Mouse (Mus musculus): ENCODE measurements around the gene Birc6.
"Not testable (repeated sequence)": the region's sequence is repeated elsewhere in the genome, so short reads cannot be mapped to it uniquely, and the experiment has no call there.

The Birc6 gene

DNA sequence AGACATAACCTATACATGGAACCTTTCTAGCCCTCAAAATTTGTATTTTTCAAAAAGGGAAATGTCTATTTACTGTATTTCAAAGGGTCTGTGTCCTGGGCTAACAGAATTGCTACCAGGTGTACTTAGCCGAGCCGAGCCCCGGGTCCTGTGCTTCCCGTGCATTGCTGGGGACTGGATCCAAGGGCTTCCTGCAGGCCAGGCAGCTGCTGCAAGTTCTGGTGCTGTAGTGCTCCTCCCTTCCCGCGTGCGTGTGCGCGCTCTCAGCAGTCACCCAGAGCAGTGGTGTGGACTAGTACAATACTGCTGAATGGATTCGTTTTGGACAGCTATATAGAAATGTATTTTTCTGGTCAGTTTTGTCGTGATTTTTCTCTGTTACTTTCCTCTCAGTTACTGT, 31.8 kb downstream of the Birc6 start:
- no peak for DNase-seq (ENCODE audit: low read depth, low spot score)

DNA sequence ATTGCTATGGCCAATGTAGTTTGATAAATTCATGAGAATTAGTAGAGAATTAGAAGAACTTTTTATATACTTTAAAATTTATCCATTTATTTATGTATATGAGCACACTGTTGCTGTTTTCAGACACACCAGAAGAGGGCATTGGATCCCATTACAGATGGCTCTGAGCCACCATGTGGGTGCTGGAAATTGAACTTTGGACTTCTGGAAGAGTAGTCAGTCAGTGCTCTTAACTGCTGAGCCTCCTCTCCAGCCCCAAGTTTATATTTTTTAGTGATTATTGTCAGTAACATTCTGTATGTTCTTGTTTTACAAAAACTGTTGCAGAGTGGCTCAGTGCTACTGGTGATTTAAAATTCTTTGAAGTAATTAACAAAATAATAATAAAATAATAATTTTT, 36.1 kb downstream of the Birc6 start:
- DNase-seq (ENCODE audit: low read depth, low spot score) = no peak

DNA sequence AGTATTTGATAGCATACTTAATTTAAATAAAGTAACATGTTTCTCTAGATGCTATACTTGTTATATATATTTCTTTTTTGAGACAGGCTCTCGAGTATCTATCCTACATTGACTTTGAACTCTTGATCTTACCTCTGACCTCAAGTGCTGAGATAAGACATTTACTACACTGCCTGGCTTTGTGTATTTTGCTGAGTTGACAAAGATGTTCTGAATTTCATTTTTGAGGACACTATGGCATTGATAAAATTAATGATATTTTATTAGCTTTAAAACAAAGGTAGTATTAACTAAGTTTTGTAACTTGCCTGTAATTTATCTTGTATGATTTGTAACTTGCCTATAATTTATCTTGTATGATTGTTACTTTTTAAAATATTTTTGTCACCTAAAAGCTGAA, 41.1 kb downstream of the Birc6 start:
- DNase-seq (ENCODE audit: low read depth, low spot score) = no peak

DNA sequence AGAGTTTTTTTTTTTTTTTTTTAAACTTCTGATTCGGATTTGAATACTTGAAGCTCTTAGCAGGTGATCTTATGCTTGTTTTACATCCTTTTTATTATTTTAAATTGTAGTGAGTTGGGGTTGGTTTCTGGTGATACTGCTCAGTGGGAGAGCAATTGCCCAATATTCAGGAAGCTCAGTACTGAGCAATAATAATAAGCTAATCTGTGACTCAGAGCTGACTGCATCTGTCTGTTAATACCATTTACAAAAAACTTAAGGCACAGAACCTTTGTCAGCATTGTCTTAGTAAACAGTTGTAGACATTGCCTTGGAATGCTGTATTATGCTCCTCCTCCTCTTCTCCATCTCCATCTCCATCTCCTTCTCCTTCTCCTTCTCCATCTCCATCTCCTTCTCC, 42.5 kb downstream of the Birc6 start:
- DNase-seq (ENCODE audit: low read depth, low spot score) = no peak

DNA sequence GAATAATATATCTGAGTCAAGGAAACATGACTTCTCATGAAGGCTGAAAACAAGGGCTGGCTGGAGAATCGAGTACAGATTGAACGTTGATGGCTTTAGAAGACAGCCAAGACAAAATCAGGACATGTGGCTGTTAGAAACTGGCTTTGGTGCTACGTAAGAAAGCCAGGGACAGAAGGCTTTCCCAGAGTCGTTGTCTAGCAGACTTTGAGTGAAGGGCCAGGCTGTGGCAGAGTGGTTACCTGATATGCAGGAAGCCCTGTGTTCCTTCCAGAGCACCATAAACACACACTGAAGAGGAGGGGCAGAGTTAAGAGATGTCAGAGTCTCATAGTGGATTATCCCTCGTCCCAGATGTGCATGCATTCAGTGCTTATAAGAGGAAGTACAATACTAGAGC, 49.1 kb downstream of the Birc6 start:
- no peak for DNase-seq (ENCODE audit: low read depth, low spot score)

DNA sequence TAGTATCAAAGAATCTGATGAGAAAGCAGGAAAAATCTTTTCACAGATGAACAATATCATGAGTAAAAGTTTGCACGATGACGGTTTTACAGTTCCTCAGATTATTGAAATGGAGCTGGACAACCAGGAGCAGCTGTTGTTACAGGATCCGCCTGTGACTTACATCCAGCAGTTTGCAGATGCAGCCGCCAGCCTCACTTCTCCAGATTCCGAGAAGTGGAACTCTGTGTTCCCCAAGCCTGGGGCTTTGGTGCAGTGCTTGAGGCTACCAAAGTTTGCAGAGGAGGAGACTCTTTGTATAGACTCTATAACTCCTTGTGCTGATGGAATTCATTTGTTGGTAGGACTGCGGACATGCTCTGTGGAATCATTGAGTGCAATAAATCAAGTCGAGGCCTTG, 51.5 kb downstream of the Birc6 start:
- no peak for DNase-seq (ENCODE audit: low read depth, low spot score)

DNA sequence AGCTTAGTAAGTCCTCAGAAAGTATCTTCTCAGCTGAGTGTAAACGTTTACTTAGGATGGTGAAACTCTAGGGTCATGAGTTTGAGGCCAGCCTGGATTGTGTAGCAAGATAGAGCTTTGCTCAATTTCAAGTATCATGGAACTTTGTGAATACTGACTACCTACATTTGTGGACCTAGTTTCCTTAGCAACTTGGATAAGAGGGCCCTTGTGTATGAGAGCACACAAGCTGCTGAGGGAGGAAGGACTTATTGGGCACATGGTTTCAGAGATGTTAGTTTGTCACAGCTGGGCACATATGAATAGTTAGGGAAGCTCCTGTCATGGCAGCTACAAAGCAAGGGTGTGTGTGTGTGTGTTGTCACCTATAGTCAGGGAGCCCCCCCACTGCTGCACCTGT, 52.6 kb downstream of the Birc6 start:
- DNase-seq (ENCODE audit: low read depth, low spot score) = no peak

DNA sequence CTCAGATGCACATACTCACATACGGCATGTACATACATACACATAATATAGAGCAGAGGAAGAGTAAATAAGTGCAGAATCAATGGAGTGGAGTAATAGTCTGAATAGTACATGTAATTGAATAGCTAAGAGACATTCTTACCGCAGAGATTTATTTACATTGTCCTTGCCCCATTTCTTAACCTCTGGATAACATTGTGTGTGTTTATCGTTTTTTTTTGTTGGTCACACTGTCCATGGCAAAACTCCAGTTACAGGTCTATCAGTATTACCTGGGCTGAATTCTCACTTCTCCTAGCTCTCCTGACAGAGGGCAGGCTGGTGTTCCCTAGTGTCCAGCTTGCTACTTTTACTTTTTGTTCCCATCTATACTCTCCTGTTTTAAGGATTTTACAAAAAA, 58.7 kb downstream of the Birc6 start:
- no peak for DNase-seq (ENCODE audit: low read depth, low spot score)

DNA sequence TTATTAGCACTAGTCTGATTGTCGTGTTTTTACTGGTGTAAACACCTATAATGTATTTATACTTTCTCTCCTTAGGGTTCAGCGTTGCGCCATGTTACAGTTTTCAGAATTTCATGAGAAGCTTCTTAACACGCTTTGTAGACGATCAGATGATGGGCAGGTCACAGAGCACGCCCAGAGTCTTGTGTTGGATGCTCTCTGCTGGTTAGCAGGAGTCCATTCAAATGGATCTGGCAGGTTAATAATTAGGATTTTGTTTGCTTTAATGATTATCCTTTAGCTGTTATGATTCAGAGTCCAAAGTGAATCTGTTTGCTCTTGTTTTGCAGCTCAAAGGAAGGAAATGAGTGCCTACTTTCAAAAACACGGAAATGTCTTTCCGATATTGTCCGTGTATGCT, 70.8 kb downstream of the Birc6 start:
- DNase-seq (ENCODE audit: low read depth, low spot score) = no peak

DNA sequence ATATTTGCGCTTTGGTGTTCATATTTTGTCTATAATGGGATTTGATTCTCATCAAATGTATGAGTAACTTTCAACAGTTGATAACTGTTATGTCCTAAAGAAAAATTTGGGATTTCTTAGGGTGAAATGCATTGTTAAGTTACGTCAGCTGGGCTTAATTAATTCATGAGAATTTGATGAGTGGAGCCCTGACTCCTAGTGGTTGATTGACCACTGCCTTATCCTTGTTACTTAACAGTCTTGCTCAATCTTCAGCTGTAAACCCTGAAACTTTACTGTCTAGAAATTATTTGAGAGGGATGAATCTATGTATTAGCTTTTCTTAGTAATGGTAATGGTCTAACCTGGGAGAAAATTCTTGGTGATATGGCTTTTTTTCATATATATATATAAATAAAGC, 71.3 kb downstream of the Birc6 start:
- no peak for DNase-seq (ENCODE audit: low read depth, low spot score)

DNA sequence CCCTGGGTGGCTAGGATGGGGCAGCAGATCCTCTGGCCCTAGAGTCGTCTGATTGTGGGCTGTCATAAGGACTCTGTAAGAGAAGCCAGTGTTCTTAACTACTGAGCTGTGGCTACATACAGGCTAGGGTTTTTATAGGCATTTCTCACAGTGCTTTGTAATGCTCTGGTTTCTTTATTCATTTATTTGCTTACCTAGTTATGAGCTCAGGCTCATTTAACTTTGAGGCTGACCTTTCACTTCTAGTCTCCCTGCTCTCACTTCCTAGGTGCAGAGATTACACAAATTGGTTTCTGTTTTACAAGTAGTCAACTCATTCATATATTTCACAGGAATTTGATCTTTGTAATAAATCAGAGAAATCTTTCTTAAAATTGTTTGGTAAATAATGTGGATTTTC, 73.1 kb downstream of the Birc6 start:
- no peak for DNase-seq (ENCODE audit: low read depth, low spot score)

DNA sequence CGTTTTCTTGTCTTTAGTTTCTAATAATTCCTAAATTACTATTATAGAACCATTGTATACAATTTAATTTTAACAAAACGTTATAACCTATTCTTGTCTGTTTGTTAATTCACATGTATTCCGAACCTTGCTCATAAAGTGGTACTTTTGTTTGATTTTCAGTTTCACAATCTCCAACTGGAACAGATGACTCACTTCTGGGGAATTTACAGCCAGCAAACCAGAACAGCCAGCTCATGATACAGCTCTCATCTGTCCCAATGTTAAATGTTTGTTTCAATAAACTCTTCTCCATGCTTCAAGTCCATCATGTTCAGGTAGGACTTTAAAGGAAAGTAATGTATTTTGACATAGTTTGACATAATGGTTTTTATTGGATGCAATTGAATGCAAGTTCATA, 102.7 kb downstream of the Birc6 start:
- no peak for DNase-seq (ENCODE audit: low read depth, low spot score)

DNA sequence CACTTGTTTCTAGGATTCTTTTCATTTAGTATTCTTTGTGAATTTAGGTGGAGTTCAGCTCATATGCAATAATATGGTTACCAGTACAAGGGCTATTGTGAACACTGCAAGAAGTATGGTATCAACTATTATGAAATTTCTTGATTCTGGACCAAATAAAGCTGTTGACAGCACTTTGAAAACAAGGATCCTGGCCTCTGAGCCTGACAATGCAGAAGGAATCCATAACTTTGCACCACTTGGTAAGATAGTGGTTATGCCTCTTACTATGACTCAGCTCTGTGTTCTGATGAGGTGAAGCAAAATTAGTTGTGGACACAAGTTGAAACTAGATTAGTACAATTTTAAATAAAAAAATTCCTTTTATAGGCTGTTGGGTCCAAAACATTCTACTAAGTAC, 114.3 kb downstream of the Birc6 start:
- no peak for DNase-seq (ENCODE audit: low read depth, low spot score)

DNA sequence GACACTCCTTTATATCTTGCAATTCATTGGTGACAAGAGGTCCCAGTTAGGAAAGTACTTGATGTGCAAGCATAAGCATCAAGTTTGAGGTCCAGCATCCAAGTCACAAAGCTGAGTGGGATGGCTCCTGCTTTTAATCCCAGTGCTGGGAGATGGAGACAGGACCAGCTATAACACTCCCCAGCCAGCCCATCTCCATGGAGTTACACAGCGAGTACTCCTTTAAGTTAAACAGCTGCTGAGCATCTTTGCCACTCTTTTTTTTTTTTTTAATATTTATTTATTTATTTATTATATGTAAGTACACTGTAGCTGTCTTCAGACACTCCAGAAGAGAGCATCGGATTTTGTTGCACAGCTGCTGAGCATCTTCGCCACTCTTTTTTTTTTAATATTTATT, 130.3 kb downstream of the Birc6 start:
- no peak for DNase-seq (ENCODE audit: low read depth, low spot score)

DNA sequence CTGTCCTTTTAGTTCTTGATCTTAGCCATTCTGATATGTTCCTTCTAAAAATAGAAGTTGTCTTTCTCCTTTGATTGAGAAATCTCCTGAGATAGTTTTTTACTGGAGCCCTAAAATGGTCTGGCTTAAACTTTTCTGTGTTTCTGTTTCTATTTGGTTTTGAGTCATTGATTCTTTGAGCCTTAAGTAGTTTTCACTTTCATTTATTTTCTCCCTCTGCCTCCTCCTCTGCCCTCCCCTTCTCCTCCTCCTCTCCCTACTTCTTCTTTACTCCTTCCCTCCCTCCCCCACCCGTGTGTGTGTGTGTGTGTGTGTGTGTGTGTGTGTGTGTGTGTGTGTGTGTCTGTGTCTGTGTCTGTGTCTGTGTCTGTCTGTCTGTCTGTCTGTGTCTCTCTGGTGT, 139.9 kb downstream of the Birc6 start:
- no peak for DNase-seq (ENCODE audit: low read depth, low spot score)

DNA sequence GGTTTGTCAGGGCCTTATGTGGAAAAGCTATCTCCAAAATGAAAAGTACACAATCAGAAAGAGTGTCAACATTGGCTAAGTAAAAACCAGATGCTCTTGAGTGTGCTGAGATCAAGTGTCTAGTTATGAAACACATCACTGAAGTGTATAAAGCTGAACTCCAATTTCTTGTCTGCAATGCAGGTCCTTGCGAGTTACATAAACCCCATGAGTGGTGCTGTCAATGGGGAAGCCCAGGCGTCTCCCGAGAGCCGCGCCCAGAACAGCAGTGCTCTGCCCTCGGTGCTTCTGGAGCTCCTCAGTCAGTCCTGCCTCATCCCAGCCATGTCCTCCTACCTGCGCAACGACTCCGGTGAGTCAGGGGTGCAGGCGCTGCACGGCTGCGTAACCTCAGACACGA, 141.9 kb downstream of the Birc6 start:
- no peak for DNase-seq (ENCODE audit: low read depth, low spot score)

DNA sequence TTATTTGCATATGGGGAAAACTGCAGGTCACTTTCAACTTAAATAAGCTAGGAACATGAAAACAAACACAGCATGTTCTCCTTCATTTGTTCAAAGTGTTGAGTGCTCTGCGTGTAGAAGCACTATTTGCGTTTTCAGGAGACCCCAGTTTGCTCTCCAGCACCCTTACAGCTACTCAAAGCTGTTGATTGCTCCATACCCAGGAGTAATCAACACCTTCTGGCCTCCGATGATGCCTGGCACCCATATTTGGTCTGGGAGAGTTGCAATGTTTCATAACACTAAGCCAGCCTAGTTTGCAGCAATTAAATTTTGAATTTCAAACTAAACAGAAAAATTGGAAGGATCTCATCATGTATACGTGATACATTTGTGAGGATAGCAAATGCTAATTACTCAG, 144.4 kb downstream of the Birc6 start:
- no peak for DNase-seq (ENCODE audit: low read depth, low spot score)

DNA sequence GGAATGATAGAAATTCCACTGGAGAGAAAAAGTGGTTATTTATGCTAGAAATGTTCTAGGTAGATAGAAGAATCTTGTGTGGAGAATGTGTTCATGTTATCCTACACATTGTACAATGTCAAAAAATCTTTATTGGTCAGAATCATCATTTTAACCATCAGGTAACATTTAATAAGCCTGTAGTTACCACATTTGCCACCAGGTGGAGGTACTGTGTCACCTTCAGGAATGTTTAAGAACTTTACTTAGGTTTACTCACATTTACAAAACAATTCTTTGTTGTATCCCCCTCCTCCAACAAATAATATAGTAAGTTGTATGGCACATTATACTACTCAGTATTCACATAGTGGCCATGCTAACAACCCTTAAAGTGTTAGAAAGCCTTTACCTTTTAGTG, 145.2 kb downstream of the Birc6 start:
- DNase-seq (ENCODE audit: low read depth, low spot score) = no peak

DNA sequence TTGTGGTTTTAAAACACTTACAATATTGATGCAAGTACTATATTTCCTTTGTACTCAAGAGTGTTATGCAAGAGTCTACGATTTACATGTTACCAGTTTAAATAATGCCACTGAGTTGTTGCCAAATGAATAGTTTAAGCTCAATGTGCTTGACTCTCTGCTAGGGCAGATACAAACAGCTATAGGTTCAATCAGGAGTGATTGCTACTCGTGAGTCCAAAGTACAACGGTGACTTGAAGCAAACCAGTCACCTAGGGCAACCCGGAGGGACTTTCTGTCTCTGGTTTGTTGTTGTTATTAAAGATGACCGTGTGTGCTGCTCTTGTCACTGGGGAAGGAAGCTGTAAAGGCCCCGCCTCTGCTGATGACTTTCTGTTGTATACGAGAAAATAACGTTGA, 150.0 kb downstream of the Birc6 start:
- no peak for DNase-seq (ENCODE audit: low read depth, low spot score)

DNA sequence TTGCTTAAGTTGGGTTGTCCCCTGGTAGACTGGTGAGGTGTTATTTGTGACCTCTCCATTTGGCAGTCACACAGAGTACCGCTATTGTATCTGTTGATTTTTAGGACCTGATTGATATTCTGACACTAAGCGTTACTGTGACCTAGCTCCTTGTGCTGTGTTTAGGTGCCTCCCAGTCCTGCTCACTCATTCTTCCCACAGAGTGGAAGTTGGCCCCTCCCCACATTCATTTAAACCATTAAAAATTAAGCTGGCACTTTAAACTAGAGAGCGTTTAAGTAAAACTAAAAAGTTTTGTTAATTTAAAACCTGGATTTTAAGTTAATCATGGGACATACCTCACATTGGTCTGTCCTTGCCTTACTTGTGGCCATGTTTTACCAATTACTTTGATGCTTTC, 156.8 kb downstream of the Birc6 start:
- no peak for DNase-seq (ENCODE audit: low read depth, low spot score)

DNA sequence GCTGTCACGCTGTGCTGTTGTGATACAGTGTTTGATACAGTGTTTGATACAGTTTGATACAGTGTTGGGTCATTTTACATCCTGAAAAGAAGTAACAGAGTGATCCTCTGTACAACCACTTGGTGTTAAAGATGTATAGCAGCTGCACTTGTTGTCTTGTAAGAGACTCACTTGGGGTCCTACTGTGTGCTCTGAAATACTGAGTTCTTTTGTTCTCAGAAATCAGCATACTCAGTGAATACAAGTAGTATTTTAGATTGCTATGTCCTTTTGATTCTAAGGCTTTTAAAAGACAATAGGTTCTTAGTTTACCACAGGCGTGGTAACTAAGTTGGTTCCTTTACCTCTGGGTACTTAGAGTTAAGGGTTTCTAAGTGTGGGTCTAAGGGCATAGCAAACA, 160.5 kb downstream of the Birc6 start:
- DNase-seq (ENCODE audit: low read depth, low spot score) = no peak

DNA sequence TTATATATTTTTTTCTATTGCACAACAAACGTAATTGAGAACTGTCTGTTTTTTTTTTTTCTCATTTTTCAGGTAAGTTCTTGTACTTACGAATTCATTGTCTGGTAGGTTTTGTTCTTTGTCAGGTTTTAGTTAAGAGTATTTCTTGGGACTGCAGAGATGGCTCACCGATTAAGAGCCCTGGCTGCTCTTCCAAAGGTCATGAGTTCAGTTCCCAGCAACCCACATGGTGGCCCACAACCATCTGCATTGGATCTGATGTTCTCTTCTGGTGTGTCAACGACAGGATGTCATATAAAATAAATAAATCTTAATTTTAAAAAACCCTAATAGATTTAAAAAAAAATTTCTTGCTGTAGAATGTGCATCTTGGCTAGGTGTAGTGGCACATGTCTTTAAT, 161.3 kb downstream of the Birc6 start:
- no peak for DNase-seq (ENCODE audit: low read depth, low spot score)

DNA sequence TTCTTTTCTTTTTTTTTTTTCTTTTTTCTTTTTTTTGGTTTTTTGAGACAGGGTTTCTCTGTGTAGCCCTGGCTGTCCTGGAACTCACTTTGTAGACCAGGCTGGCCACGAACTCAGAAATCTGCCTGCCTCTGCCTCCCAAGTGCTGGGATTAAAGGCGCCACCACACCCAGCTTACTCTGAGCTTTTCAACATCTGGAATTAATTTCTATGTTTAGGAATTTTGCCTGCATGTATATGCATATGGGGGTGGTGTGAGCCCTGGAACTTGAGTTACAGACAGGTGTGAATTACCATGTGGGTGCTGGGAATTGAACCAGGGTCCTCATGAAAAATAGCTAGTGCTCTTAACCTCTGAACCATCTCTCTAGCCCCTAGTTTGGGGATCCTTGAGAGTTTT, 173.6 kb downstream of the Birc6 start:
- DNase-seq (ENCODE audit: low read depth, low spot score) = not testable (repeated sequence)

DNA sequence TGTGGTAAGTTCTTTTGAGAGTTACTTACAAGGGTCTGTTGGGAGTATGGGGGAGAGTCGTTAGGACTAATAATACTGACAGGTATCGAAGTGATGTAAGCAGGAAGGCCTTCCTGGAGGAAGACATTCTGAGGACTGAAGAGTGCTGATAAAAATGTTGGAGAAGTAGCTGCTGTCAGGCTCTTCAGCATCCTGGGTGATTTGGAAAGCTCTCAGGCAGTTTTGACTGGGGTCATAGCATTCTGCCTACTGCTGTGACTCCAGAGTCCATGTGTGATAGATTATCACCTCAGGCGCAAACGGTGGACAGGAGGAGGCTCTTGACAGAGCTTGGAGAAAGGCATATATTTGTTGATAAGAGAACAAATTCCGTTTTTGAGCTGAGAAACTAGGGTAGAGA, 177.4 kb downstream of the Birc6 start:
- no peak for DNase-seq (ENCODE audit: low read depth, low spot score)

DNA sequence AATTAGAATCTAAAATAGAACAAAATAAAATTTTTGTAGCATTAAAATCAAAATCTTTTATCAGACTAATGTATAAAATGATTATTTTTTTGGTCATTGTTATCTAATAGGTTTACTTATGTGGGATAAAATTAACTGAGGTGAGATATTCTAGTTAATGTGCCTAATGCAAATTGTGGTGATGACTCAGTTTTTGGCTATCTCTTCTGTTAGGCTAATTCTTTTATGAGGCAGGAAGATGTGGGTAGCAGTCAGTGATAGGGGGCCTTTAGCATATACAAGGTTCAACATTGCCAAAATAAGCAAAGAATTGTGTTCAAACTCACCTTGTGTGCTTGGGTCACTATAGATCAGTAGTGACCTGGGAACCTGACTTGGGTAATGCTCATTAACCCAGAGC, 178.5 kb downstream of the Birc6 start:
- DNase-seq (ENCODE audit: low read depth, low spot score) = no peak

Measured in brain, embryonic 18.5 days (tissue).